Mouse (Mus musculus) intestine, embryonic 14.5 days (tissue): ENCODE results near the gene Crygn. TPM values are rescaled to one million over a fixed set of nuclear protein-coding genes. Genes with fewer than 3 reads are reported as not detected.

Source experiments
- ATAC-seq: fragments of 200-750 bp; cut with Nextera tagmentation; replicated peaks from 2 replicates; pipeline ENCODE4 v1.8.0; 2017; ENCODE audit warnings: low read depth, moderate number of reproducible peaks, moderate TSS enrichment, moderate library complexity; ENCODE audit not compliant: low FRiP score, low TSS enrichment
- DNase-seq: peaks from one replicate; pipeline ENCODE4 v3.0.0-alpha.2; 2018; ENCODE audit warnings: low spot score
- H3K27ac ChIP-seq: fragments of 300-500 bp; sonication (generic); 2 replicates; pipeline ENCODE4 v1.5.1; 2014; ENCODE audit warnings: low read depth, mild to moderate bottlenecking, control low read depth
- H3K27me3 ChIP-seq: fragments of 300-500 bp; sonication (generic); replicated peaks from 2 replicates; pipeline ENCODE4 v1.6.1; 2014; ENCODE audit warnings: low read length, control low read depth; ENCODE audit not compliant: control insufficient read depth, insufficient read depth
- H3K36me3 ChIP-seq: fragments of 300-500 bp; sonication (generic); 2 replicates; pipeline ENCODE4 v1.6.1; 2014; ENCODE audit warnings: low read length, control low read depth; ENCODE audit not compliant: control insufficient read depth, insufficient read depth
- H3K4me1 ChIP-seq: fragments of 300-500 bp; sonication (generic); replicated peaks from 2 replicates; pipeline ENCODE4 v1.6.1; 2014; ENCODE audit warnings: low read length, control low read depth, mixed read lengths; ENCODE audit not compliant: control insufficient read depth, insufficient read depth
- H3K4me2 ChIP-seq: fragments of 300-500 bp; sonication (generic); 2 replicates; pipeline ENCODE4 v1.6.1; 2014; ENCODE audit warnings: low read length
- H3K4me3 ChIP-seq: fragments of 300-500 bp; sonication (generic); 2 replicates; pipeline ENCODE4 v1.5.1; 2014; ENCODE audit warnings: low read depth, low read length, control low read depth, mixed read lengths
- H3K9ac ChIP-seq: fragments of 300-500 bp; sonication (generic); 2 replicates; pipeline ENCODE4 v1.6.1; 2014; ENCODE audit warnings: mild to moderate bottlenecking, low read length
- H3K9me3 ChIP-seq: fragments of 300-500 bp; sonication (generic); 2 replicates; pipeline ENCODE4 v1.6.1; 2016; ENCODE audit warnings: low read length, control low read depth; ENCODE audit not compliant: control insufficient read depth
- WGBS: fragments of 180-500 bp; shearing (Covaris S2); extraction: QIAGEN DNeasy Blood & Tissue Kit; methylation state at CpG from one replicate; pipeline ENCODE4 v1.1.7; 2014; 5-methylcytosine and 5-hydroxymethylcytosine counted together
- polyA plus RNA-seq: library from polyadenylated mRNA; unstranded; fragments of >200 nt; fragmentation: Nextera tagmentation; extraction: Ambion mirVana; gene quantifications from 2 replicates; pipeline ENCODE4 v1.2.1, GENCODE M21; 2014

Gene Crygn
- polyA plus RNA-seq, 1 experiment from 2014 or later = 2.3 TPM

DNA sequence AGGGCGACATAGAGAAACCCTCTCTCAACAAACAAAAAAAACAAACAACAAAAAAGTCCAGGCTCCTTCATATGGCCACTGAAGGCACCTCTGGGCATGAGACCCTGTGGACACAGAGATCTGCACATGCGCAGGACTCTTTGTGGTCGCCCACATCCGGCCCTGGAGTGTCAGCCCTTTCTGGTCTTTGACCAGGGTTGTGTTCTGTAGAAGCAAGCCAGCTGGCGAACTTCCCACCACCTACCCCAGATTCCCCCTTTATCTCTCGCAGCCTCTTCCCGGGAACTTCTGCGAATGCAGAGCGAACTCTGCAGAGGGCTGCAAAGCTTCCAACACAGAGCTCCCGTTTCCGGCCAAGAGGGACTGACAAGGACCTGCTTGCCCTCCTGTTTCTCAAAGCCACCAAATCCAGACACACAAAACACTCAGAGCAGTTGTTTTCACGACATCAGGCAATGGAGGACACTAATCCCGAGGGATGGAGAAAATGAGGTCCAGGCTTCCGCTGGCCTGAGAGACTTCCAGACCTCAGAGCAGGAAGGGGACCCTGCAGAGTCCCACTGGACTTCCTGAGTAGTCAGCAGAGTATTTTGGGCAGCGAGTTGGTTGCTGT lies 18.6 kb downstream of the Crygn start:
- peak overlapping the region; percentile 80 for H3K27ac ChIP-seq
- H3K27me3 ChIP-seq = no peaks in the 10 kb centered on the region
- no peaks in the 10 kb centered on the region for H3K9me3 ChIP-seq
- 31% methylated on average over 15 of the region's 15 CpGs for WGBS
- H3K9ac ChIP-seq = no peak overlapping the region
- no peak for DNase-seq
- no peak for ATAC-seq
- H3K4me2 ChIP-seq = peak overlapping the region; percentile 28; the same call in 1 of the 2 replicates
- peaks cover 25% of the 10 kb centered on the region for H3K4me1 ChIP-seq
- no peak overlapping the region for H3K4me3 ChIP-seq
- H3K36me3 ChIP-seq = no peaks in the 10 kb centered on the region

- WGBS = 62% methylated on average over 1 of the region's 1 CpGs
Measured at GRCm38 (mm10) chr5:24738517-24738916, 19.3 kb downstream of the Crygn start.

GRCm38 (mm10) chr5:24737595-24737994 lies 20.2 kb downstream of the Crygn start:
- no peaks in the 10 kb centered on the region for H3K9me3 ChIP-seq
- ATAC-seq (no peak), DNase-seq (no peak)
- H3K27ac ChIP-seq = no peak overlapping the region
- H3K9ac ChIP-seq = no peak overlapping the region
- peaks cover 39% of the 10 kb centered on the region for H3K4me1 ChIP-seq
- no peak overlapping the region for H3K4me3 ChIP-seq
- no peaks in the 10 kb centered on the region for H3K27me3 ChIP-seq
- WGBS = 95% methylated on average over 10 of the region's 10 CpGs
- H3K4me2 ChIP-seq = no peak overlapping the region
- no peaks in the 10 kb centered on the region for H3K36me3 ChIP-seq

More at GRCm38 (mm10) chr5:24738517-24738916, 19.3 kb downstream of the Crygn start:
- peak overlapping the region; percentile 80; the same call in 1 of the 2 replicates for H3K27ac ChIP-seq
- no peaks in the 10 kb centered on the region for H3K27me3 ChIP-seq
- no peak overlapping the region for H3K4me3 ChIP-seq
- peaks cover 30% of the 10 kb centered on the region for H3K4me1 ChIP-seq
- H3K4me2 ChIP-seq = no peak overlapping the region
- ATAC-seq (no peak), DNase-seq (no peak)
- no peaks in the 10 kb centered on the region for H3K36me3 ChIP-seq
- H3K9ac ChIP-seq = no peak overlapping the region
- H3K9me3 ChIP-seq = no peaks in the 10 kb centered on the region

GRCm38 (mm10) chr5:24733771-24734426 lies 23.9 kb downstream of the Crygn start:
- 47% methylated on average over 7 of the region's 7 CpGs for WGBS
- peaks cover 37% of the 10 kb centered on the region for H3K4me1 ChIP-seq
- ATAC-seq = no peak
- H3K36me3 ChIP-seq = no peaks in the 10 kb centered on the region
- H3K9ac ChIP-seq = no peak overlapping the region
- no peak overlapping the region for H3K4me3 ChIP-seq
- H3K27ac ChIP-seq = peak overlapping the region; percentile 43; the same call in 1 of the 2 replicates
- no peak for DNase-seq
- no peaks in the 10 kb centered on the region for H3K27me3 ChIP-seq
- H3K4me2 ChIP-seq = no peak overlapping the region
- H3K9me3 ChIP-seq = no peaks in the 10 kb centered on the region

- Histone ChIP-seq H3K27me3 (no peaks in the 10 kb centered on the region), H3K27ac (peak overlapping the region; percentile 43), H3K4me1 (peaks cover 36% of the 10 kb centered on the region), H3K9me3 (no peaks in the 10 kb centered on the region), H3K9ac (no peak overlapping the region), H3K36me3 (no peaks in the 10 kb centered on the region), H3K4me3 (no peak overlapping the region), H3K4me2 (peak overlapping the region; percentile 22; the same call in 1 of the 2 replicates)
- ATAC-seq = peak; percentile 54; the same call in 1 of the 2 replicates
- WGBS = 3% methylated on average over 8 of the region's 8 CpGs
- DNase-seq = no peak
Measured at GRCm38 (mm10) chr5:24733134-24733533, 24.7 kb downstream of the Crygn start.

GRCm38 (mm10) chr5:24730986-24731385 lies 26.8 kb downstream of the Crygn start:
- Histone ChIP-seq H3K4me1 (peaks cover 45% of the 10 kb centered on the region), H3K27ac (no peak overlapping the region)
- 2% methylated on average over 15 of the region's 15 CpGs for WGBS

DNA sequence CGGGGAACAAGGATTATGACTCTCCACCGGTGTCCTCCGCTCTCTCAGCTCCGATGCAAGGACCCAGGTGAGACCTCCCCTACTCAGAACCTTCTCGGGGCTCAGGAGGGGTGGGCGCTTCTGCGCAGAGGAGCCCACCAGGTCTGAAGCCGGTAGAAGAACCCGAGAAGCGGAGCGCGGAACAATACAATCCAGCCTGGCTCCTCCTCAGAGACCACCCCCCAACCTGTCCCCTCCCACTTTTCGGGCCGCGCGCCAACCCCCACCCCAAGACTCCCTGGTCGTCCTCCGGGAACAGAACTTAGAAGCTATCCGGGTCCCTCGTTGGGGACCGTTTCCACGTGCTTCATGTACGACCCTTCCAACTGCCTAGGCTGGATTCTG lies 27.3 kb downstream of the Crygn start, which contains the start of gene Wdr86:
Wdr86 (minus strand) TSS at position 240 of the 384 bp plus-strand sequence.
- Histone ChIP-seq H3K4me3 (peak within 1 kb of the TSS; percentile 65), H3K27me3 (no peaks in the 10 kb centered on the region), H3K4me2 (peak within 1 kb of the TSS; percentile 81), H3K4me1 (peaks cover 45% of the 10 kb centered on the region), H3K9me3 (no peaks in the 10 kb centered on the region), H3K36me3 (no peaks in the 10 kb centered on the region), H3K9ac (peak within 1 kb of the TSS; percentile 71), H3K27ac (0 out of 2 replicates have a peak within 1 kb of the TSS, but pooled peaks have one; percentile 27)
- WGBS = under 1% methylated on average over 23 of the region's 23 CpGs
- peak; percentile 41 for ATAC-seq
- DNase-seq = peak; percentile 76

More at GRCm38 (mm10) chr5:24730986-24731385, 26.8 kb downstream of the Crygn start:
- Histone ChIP-seq H3K27me3 (no peaks in the 10 kb centered on the region), H3K4me2 (peak overlapping the region; percentile 81), H3K4me3 (peak overlapping the region; percentile 65), H3K9me3 (no peaks in the 10 kb centered on the region), H3K36me3 (no peaks in the 10 kb centered on the region), H3K9ac (peak overlapping the region; percentile 71)
- no peak for DNase-seq
- ATAC-seq = no peak

DNA sequence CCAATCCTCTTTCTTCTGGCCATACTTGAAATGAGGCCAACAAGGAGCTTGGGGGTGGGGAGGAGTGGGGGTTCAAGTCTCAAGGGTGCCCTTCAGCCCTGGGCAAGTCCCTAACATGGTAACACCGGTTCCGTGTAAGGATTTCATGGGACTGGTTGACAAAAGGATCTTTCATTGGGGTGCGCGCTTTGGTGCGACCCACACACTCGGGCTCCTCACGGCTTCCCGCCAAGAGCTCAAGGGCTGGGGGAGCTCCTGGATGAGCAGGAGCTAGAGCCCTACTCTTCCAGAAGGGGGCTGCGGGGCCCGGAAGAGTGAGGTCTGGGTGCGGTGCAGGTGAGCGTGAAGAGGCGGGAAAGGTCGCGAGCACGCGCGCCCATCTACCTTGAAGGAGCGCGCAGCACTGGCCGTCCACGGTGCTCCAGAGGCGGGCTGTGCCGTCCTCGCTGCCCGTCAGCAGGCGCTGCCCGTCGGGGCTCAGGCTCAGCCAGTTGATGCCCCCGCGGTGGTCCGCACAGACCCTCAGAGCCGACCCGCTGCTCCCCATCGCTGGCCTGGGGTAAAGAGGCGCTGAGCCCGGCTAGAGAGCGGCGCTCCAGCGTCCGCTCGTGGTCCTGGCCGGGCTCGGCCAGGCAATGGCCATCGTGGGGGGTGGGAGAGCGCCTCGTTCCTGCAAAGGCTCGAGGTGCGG lies 27.9 kb downstream of the Crygn start:
- Histone ChIP-seq H3K4me2 (peak overlapping the region; percentile 81), H3K9ac (peak overlapping the region; percentile 71), H3K9me3 (no peaks in the 10 kb centered on the region), H3K4me3 (peak overlapping the region; percentile 65), H3K4me1 (peaks cover 50% of the 10 kb centered on the region), H3K36me3 (no peaks in the 10 kb centered on the region), H3K27me3 (no peaks in the 10 kb centered on the region), H3K27ac (0 out of 2 replicates have a peak overlapping the region, but pooled peaks have one; percentile 27)
- peak; percentile 66 for DNase-seq
- WGBS = under 1% methylated on average over 48 of the region's 49 CpGs
- ATAC-seq = no peak
